Mouse (Mus musculus): ENCODE results near the gene Aim2. TPM values are rescaled to one million over a fixed set of nuclear protein-coding genes. Genes with fewer than 3 reads are reported as not detected.
A peak's percentile ranks its signal among the peaks of the same experiment; 100 is the strongest.

The Aim2 gene
- polyA plus RNA-seq, 1 experiment from 2014 or later = 4.0 TPM

- ATAC-seq (ENCODE audit: insufficient number of reproducible peaks, insufficient read depth, low FRiP score, low TSS enrichment) = no peak
- H3K27me3 ChIP-seq = peaks cover 25% of the 10 kb centered on the region
- H3K4me2 ChIP-seq (replicated peaks) = no peak overlapping the region
- 76% methylated on average over 2 of the region's 2 CpGs for WGBS
- no peak overlapping the region for H3K4me3 ChIP-seq
- no peaks in the 10 kb centered on the region for H3K36me3 ChIP-seq
- no peaks in the 10 kb centered on the region for H3K9me3 ChIP-seq
- peaks cover 11% of the 10 kb centered on the region for H3K4me1 ChIP-seq
- no peak overlapping the region for H3K9ac ChIP-seq
- H3K27ac ChIP-seq = no peak overlapping the region
Observed at GRCm38 (mm10) chr1:173369611-173370010, 18.9 kb downstream of the Aim2 start.

DNA sequence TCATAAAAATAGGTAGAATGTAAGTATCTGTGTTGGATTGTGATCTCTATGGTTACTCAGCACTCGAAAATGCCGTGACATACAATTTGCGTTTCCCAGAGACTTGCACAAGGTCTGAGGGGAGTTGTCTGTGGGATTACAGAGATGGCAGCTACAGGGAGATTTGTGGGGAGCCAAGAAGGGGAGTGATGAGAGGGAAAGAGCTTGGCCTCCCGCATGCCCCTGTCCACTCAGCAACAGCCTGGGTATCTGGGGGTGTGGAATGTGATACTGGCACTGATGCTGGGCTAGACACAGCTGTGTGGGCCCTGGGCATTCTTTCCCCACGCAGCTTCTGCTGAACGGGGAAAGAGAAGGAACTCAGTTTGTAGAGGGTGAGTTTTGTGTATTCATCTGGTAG is 19.8 kb downstream of the Aim2 start:
- peaks cover 25% of the 10 kb centered on the region for H3K27me3 ChIP-seq
- no peaks in the 10 kb centered on the region for H3K36me3 ChIP-seq
- 60% methylated on average over 6 of the region's 6 CpGs for WGBS
- peaks cover 11% of the 10 kb centered on the region for H3K4me1 ChIP-seq
- H3K9ac ChIP-seq = no peak overlapping the region
- H3K4me2 ChIP-seq (replicated peaks) = no peak overlapping the region
- H3K4me3 ChIP-seq = no peak overlapping the region
- H3K27ac ChIP-seq = no peak overlapping the region
- H3K9me3 ChIP-seq = no peaks in the 10 kb centered on the region
- no peak for ATAC-seq (ENCODE audit: insufficient number of reproducible peaks, insufficient read depth, low FRiP score, low TSS enrichment)

DNA sequence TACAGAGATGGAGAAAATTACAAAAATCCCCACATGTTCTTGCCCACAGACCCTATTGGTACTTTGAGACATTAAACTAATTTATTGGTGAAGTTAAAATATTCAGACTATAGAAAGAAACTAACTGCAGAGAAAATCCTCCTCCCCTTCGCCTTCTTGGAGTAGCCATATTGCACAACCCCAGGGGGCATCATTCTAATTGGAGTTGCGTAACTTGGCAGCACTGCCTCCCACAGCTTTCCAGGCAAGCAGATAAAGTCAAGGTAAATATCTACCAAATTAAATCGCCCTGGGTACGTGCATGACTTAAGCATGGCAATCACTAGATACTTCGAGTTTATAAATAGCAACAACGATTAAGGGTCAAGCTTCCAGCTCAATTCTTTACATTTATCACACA is 20.9 kb downstream of the Aim2 start:
- H3K9me3 ChIP-seq = no peaks in the 10 kb centered on the region
- 83% methylated on average over 6 of the region's 6 CpGs for WGBS
- no peak overlapping the region for H3K4me2 ChIP-seq (replicated peaks)
- no peaks in the 10 kb centered on the region for H3K36me3 ChIP-seq
- no peak overlapping the region for H3K9ac ChIP-seq
- no peak for ATAC-seq (ENCODE audit: insufficient number of reproducible peaks, insufficient read depth, low FRiP score, low TSS enrichment)
- H3K27ac ChIP-seq = no peak overlapping the region
- H3K27me3 ChIP-seq = peaks cover 16% of the 10 kb centered on the region
- peaks cover 4% of the 10 kb centered on the region; the same call in 1 of the 2 replicates for H3K4me1 ChIP-seq
- no peak overlapping the region for H3K4me3 ChIP-seq

DNA sequence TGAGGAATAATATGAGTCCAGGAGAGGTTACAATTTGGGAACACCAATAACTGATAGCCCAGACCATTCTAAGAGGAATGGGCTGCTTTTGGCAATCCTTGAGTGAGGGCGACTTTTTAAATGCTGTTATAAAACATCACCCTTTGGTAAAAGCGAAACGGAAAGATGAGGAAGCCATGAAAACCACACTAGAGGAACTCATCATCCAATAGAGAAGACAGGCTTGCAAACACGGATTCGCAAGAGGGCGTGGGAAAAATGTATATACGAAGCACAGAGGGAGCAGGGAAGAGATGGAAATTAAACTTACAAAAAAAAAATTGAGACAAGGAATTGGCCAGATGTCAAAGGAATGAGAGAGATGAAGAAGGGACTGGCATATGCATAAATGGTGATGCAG is 23.3 kb downstream of the Aim2 start:
- Histone ChIP-seq H3K9ac (no peak overlapping the region), H3K27ac (no peak overlapping the region), H3K36me3 (no peaks in the 10 kb centered on the region), H3K27me3 (no peaks in the 10 kb centered on the region), H3K9me3 (no peaks in the 10 kb centered on the region), H3K4me3 (no peak overlapping the region), H3K4me1 (no peaks in the 10 kb centered on the region), H3K4me2 (replicated peaks) (no peak overlapping the region)
- no peak for ATAC-seq (ENCODE audit: insufficient number of reproducible peaks, insufficient read depth, low FRiP score, low TSS enrichment)
- 87% methylated on average over 7 of the region's 7 CpGs for WGBS

- no peaks in the 10 kb centered on the region for H3K36me3 ChIP-seq
- no peak overlapping the region for H3K4me2 ChIP-seq (replicated peaks)
- no peak overlapping the region for H3K9ac ChIP-seq
- H3K4me1 ChIP-seq = no peaks in the 10 kb centered on the region
- H3K27me3 ChIP-seq = no peaks in the 10 kb centered on the region
- 31% methylated on average over 13 of the region's 13 CpGs for WGBS
- no peak overlapping the region for H3K4me3 ChIP-seq
- H3K9me3 ChIP-seq = no peaks in the 10 kb centered on the region
- no peak overlapping the region for H3K27ac ChIP-seq
- ATAC-seq (ENCODE audit: insufficient number of reproducible peaks, insufficient read depth, low FRiP score, low TSS enrichment) = no peak
Observed at GRCm38 (mm10) chr1:173377380-173378112, 26.9 kb downstream of the Aim2 start.

- Histone ChIP-seq H3K36me3 (no peaks in the 10 kb centered on the region), H3K4me2 (replicated peaks) (no peak overlapping the region), H3K4me3 (no peak overlapping the region), H3K9me3 (no peaks in the 10 kb centered on the region), H3K27ac (no peak overlapping the region), H3K4me1 (no peaks in the 10 kb centered on the region), H3K9ac (no peak overlapping the region), H3K27me3 (no peaks in the 10 kb centered on the region)
- no peak for ATAC-seq (ENCODE audit: insufficient number of reproducible peaks, insufficient read depth, low FRiP score, low TSS enrichment)
- 90% methylated on average over 6 of the region's 6 CpGs for WGBS
Observed at GRCm38 (mm10) chr1:173381436-173381835, 30.8 kb downstream of the Aim2 start.

DNA sequence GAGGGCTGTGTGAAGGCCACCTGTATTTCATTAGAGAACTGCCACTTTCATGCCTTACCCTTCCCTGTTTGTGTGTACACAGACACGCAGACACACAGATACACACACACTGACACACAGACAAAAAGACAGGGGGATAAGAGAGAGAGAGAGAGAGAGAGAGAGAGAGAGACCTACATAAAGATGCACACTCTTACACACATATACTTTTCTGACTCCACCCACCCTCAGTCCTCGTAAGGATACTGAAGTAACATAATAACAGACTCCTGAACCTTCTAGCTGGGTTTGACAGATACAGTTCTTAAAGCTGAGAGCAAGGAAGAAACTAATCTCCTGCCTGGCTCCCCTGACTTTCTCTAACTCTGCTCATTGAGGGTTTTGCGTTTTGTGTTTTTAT is 38.8 kb downstream of the Aim2 start:
- Histone ChIP-seq H3K27me3 (no peaks in the 10 kb centered on the region), H3K9me3 (no peaks in the 10 kb centered on the region), H3K4me3 (peak overlapping the region; percentile 22), H3K4me1 (no peaks in the 10 kb centered on the region), H3K36me3 (no peaks in the 10 kb centered on the region), H3K4me2 (replicated peaks) (peak overlapping the region; percentile 39), H3K27ac (no peak overlapping the region), H3K9ac (no peak overlapping the region)
- WGBS = 7% methylated on average over 3 of the region's 3 CpGs
- ATAC-seq (ENCODE audit: insufficient number of reproducible peaks, insufficient read depth, low FRiP score, low TSS enrichment) = no peak

DNA sequence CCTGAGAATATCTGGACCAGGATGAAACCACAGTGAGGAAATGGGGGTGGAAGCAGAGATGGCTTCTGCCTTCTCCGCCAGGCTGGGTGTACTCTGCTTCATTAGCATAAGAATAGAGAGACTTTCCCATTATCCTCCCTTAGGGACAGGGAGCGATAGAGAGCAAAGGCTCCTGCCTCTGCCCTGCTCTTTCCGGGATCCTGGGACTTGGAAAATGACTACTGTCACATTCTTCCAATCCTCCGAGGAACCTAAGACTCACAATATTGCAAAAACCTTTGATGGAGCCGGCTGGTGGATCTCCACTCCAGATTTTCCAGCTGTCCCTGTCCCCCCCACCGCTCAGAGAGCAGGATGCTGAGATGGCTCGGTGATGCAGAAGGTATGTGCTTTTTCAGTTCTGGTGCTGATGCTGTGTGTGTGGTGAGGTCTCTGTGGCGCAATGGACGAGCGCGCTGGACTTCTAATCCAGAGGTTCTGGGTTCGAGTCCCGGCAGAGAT is 39.3 kb downstream of the Aim2 start:
- Histone ChIP-seq H3K4me3 (peak overlapping the region; percentile 22), H3K4me2 (replicated peaks) (peak overlapping the region; percentile 39), H3K27me3 (no peaks in the 10 kb centered on the region), H3K9me3 (no peaks in the 10 kb centered on the region), H3K27ac (no peak overlapping the region; the same call in 1 of the 2 replicates), H3K4me1 (no peaks in the 10 kb centered on the region), H3K9ac (no peak overlapping the region), H3K36me3 (no peaks in the 10 kb centered on the region)
- 5% methylated on average over 13 of the region's 13 CpGs for WGBS
- peak; percentile 58; the same call in 1 of the 2 replicates for ATAC-seq (ENCODE audit: insufficient number of reproducible peaks, insufficient read depth, low FRiP score, low TSS enrichment)

- no peaks in the 10 kb centered on the region for H3K9me3 ChIP-seq
- WGBS = 91% methylated on average over 6 of the region's 6 CpGs
Observed at GRCm38 (mm10) chr1:173391754-173392153, 41.1 kb downstream of the Aim2 start.

DNA sequence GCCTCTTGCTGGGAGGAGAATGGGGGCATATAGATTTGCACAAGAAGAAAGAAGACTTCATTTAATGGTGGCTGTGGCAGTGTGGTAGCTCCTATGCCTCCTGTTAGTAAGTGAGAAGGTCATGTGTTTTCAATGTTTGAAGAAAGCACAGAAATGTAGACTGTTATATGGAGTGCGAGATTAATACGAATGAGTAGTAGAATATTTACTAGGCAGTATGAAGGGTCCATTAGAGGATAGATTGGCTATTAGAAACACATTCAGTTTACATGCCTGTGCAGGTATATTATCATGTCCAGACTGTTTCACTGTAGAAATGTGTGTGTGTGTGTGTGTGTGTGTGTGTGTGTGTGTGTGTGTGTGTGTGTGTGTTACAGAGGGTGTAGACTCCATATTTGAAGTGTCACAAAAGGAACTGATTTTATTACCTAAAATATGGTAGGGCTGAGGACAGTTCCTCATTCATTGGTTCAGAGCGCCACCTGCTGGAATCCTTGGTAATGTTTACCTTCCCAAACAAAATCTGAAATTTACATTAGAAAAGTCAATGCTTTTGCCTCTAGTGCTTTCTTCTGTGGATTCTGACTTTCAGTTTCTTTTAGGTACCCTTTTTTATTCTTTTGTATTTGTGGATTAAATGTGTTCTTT is 47.8 kb downstream of the Aim2 start:
- WGBS = 29% methylated on average over 3 of the region's 3 CpGs
- no peak overlapping the region for H3K4me3 ChIP-seq
- no peak overlapping the region for H3K27ac ChIP-seq
- no peak overlapping the region for H3K4me2 ChIP-seq (replicated peaks)
- H3K4me1 ChIP-seq = no peaks in the 10 kb centered on the region
- no peaks in the 10 kb centered on the region for H3K27me3 ChIP-seq
- H3K36me3 ChIP-seq = no peaks in the 10 kb centered on the region
- ATAC-seq (ENCODE audit: insufficient number of reproducible peaks, insufficient read depth, low FRiP score, low TSS enrichment) = no peak
- H3K9me3 ChIP-seq = no peaks in the 10 kb centered on the region
- H3K9ac ChIP-seq = no peak overlapping the region

More at GRCm38 (mm10) chr1:173391754-173392153, 41.1 kb downstream of the Aim2 start:
- Histone ChIP-seq H3K4me3 (no peak overlapping the region), H3K4me1 (no peaks in the 10 kb centered on the region), H3K4me2 (replicated peaks) (no peak overlapping the region), H3K27me3 (no peaks in the 10 kb centered on the region), H3K9ac (no peak overlapping the region), H3K36me3 (no peaks in the 10 kb centered on the region), H3K27ac (no peak overlapping the region)
- ATAC-seq (ENCODE audit: insufficient number of reproducible peaks, insufficient read depth, low FRiP score, low TSS enrichment) = no peak

- H3K9ac ChIP-seq = no peak overlapping the region
- no peaks in the 10 kb centered on the region for H3K36me3 ChIP-seq
- H3K4me1 ChIP-seq = no peaks in the 10 kb centered on the region
- H3K4me2 ChIP-seq (replicated peaks) = no peak overlapping the region
- H3K27me3 ChIP-seq = no peaks in the 10 kb centered on the region
- ATAC-seq (ENCODE audit: insufficient number of reproducible peaks, insufficient read depth, low FRiP score, low TSS enrichment) = no peak
- 85% methylated on average over 5 of the region's 5 CpGs for WGBS
- no peak overlapping the region for H3K4me3 ChIP-seq
- no peak overlapping the region for H3K27ac ChIP-seq
- no peaks in the 10 kb centered on the region for H3K9me3 ChIP-seq
Observed at GRCm38 (mm10) chr1:173404696-173405309, 54.1 kb downstream of the Aim2 start.

DNA sequence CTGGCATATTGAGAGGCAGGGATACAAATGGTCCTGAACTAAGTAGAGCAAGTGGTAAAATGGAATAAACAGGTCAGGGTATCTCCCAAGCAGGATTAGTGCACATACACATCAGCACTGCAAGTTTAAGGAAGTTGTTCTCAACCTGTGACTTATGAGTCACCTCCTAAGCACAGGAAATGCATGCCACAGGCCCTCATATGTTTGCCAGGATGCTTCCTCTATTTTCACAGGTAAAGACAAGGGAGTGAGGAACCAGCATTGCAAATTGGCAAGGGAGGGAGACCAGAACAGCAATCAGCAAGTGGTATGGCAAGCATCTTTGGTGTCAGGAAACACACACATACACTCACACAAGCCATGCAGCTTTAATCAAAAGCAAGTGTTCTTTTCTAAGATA is 58.4 kb downstream of the Aim2 start:
- H3K27me3 ChIP-seq = no peaks in the 10 kb centered on the region

More for the DNA sequence above, 58.4 kb downstream of the Aim2 start:
- Histone ChIP-seq H3K4me1 (no peaks in the 10 kb centered on the region), H3K27ac (no peak overlapping the region), H3K4me3 (no peak overlapping the region), H3K9me3 (no peaks in the 10 kb centered on the region), H3K4me2 (replicated peaks) (no peak overlapping the region), H3K36me3 (no peaks in the 10 kb centered on the region), H3K9ac (no peak overlapping the region)
- no peak for ATAC-seq (ENCODE audit: insufficient number of reproducible peaks, insufficient read depth, low FRiP score, low TSS enrichment)
